Mouse (Mus musculus) left cerebral cortex, adult 2 months (tissue): ENCODE measurements around the gene Banp. TPM values are rescaled to one million over a fixed set of nuclear protein-coding genes. Genes with fewer than 3 reads are reported as not detected.

Source experiments
- DNase-seq, 2 experiments: peaks; one replicate each; pipeline ENCODE4 v3.0.0; 2021 to 2022; ENCODE audit warnings: low spot score in 2 of 2, mixed read lengths in 1 of 2; ENCODE audit errors: extremely low spot score in 1 of 2
- H3K27ac ChIP-seq: fragments of 200-600 bp; 2 replicates; pipeline ENCODE4 v1.8.1; 2022
- H3K4me3 ChIP-seq: fragments of 200-600 bp; 2 replicates; pipeline ENCODE4 v1.8.1; 2022
- CTCF ChIP-seq: fragments of 200-600 bp; IDR thresholded peaks from 2 replicates; pipeline ENCODE4 v1.8.1; 2022; ENCODE audit warnings: antibody characterized with exemption, mild to moderate bottlenecking, moderate library complexity
- intact Hi-C: fragments of 180-260 bp; cut with DNase I; formaldehyde crosslinking; loops from one replicate; pipeline ENCODE4 v1.15.1; 2025
- total RNA-seq, 2 experiments: library from RNA; stranded (reverse); gene quantifications; 2 replicates each; pipeline ENCODE4 v1.2.3; 2021

Banp gene
- total RNA-seq, 2 experiments from 2014 or later, result 31.4 to 62.5 TPM

- no peak overlapping the region for H3K4me3 ChIP-seq
- TF ChIP-seq CTCF, result peak; percentile 61
- peak in 1 of 2 experiments; percentile 36 for DNase-seq
- intact Hi-C loops, result no loop called here
- H3K27ac ChIP-seq, result no peak overlapping the region
These were observed 22.2 kb upstream of the Banp start for GRCm38 (mm10) chr8:121927316-121927715.

GRCm38 (mm10) chr8:121930047-121930446 lies 19.5 kb upstream of the Banp start:
- no peak overlapping the region for H3K27ac ChIP-seq
- no peak for DNase-seq
- intact Hi-C loops, result no loop called here
- TF ChIP-seq CTCF, result no peak
- no peak overlapping the region for H3K4me3 ChIP-seq

- H3K4me3 ChIP-seq, result no peak overlapping the region
- no peak overlapping the region for H3K27ac ChIP-seq
- no peak for TF ChIP-seq CTCF
- intact Hi-C loops, result no loop called here
- DNase-seq, result no peak
These were observed 18.0 kb upstream of the Banp start for GRCm38 (mm10) chr8:121931571-121931970.

GRCm38 (mm10) chr8:121932026-121932667 lies 17.4 kb upstream of the Banp start:
- intact Hi-C loops, result loop anchor here (2.0 kb wide), 1 partner anchor 81 kb away; no protein-coding TSS in a partner anchor
- no peak overlapping the region for H3K4me3 ChIP-seq
- no peak overlapping the region for H3K27ac ChIP-seq
- TF ChIP-seq CTCF, result no peak
- DNase-seq, result no peak

- peak; percentile 36 for TF ChIP-seq CTCF
- intact Hi-C loops, result loop anchor here (2.0 kb wide), 1 partner anchor 82 kb away; no protein-coding TSS in a partner anchor
- DNase-seq, result no peak
- H3K4me3 ChIP-seq, result no peak overlapping the region
- no peak overlapping the region for H3K27ac ChIP-seq
These were observed 16.7 kb upstream of the Banp start for GRCm38 (mm10) chr8:121932668-121933520.

GRCm38 (mm10) chr8:121934506-121934905 lies 15.0 kb upstream of the Banp start:
- intact Hi-C loops, result no loop called here
- DNase-seq, result no peak
- H3K27ac ChIP-seq, result peak overlapping the region; percentile 45; the same call in 1 of the 2 replicates

GRCm38 (mm10) chr8:121934923-121935322 lies 14.6 kb upstream of the Banp start:
- DNase-seq, result no peak
- intact Hi-C loops, result no loop called here
- no peak for TF ChIP-seq CTCF
- Histone ChIP-seq H3K4me3 (no peak overlapping the region), H3K27ac (peak overlapping the region; percentile 45; the same call in 1 of the 2 replicates)

More at GRCm38 (mm10) chr8:121934506-121934905, 15.0 kb upstream of the Banp start:
- H3K4me3 ChIP-seq, result no peak overlapping the region
- TF ChIP-seq CTCF, result peak; percentile 59

- intact Hi-C loops, result no loop called here
- Histone ChIP-seq H3K4me3 (no peak overlapping the region), H3K27ac (peak overlapping the region; percentile 47)
- peak; percentile 39 to 68 for DNase-seq
- peak; percentile 46 for TF ChIP-seq CTCF
These were observed 13.9 kb upstream of the Banp start for GRCm38 (mm10) chr8:121935341-121936294.

GRCm38 (mm10) chr8:121936391-121936790 lies 13.2 kb upstream of the Banp start:
- Histone ChIP-seq H3K4me3 (no peak overlapping the region), H3K27ac (no peak overlapping the region)
- DNase-seq, result no peak
- intact Hi-C loops, result no loop called here
- no peak for TF ChIP-seq CTCF

GRCm38 (mm10) chr8:121938732-121939131 lies 10.8 kb upstream of the Banp start:
- H3K4me3 ChIP-seq, result no peak overlapping the region
- no peak for TF ChIP-seq CTCF
- intact Hi-C loops, result no loop called here
- no peak for DNase-seq
- no peak overlapping the region for H3K27ac ChIP-seq

- H3K4me3 ChIP-seq, result no peak overlapping the region
- DNase-seq, result no peak
- H3K27ac ChIP-seq, result no peak overlapping the region
- intact Hi-C loops, result no loop called here
- TF ChIP-seq CTCF, result no peak
These were observed 6.5 kb upstream of the Banp start for GRCm38 (mm10) chr8:121943057-121943540.
